Mouse (Mus musculus) layer of hippocampus, postnatal 10 days (tissue): ENCODE data around the gene Ift52. TPM values are rescaled to one million over a fixed set of nuclear protein-coding genes. Genes with fewer than 3 reads are reported as not detected.

ENCODE experiments used
- DNase-seq, 2 experiments: peaks; one replicate each; pipeline ENCODE4 v3.0.0; 2021; ENCODE audit warnings: low spot score in 2 of 2
- long read RNA-seq: library from polyadenylated mRNA; stranded (forward); transcript quantifications from one replicate; pipeline ENCODE4 v2.0.0, GENCODE M21; 2023
- total RNA-seq, 2 experiments: library from RNA; stranded (reverse); gene quantifications; 2 replicates each; pipeline ENCODE4 v1.2.3; 2021

The Ift52 gene
- total RNA-seq = 10 to 100 TPM; 25.9 to 29.1 TPM
- long read RNA-seq, transcript Ift52-201 (13 exons, 2,248 nt) = major isoform, 23 of 26 reads
- long read RNA-seq, partial matches to known transcripts = 1 of 26 reads
- long read RNA-seq, other reads (novel, unspliced or antisense) = 2 of 26 reads

DNA sequence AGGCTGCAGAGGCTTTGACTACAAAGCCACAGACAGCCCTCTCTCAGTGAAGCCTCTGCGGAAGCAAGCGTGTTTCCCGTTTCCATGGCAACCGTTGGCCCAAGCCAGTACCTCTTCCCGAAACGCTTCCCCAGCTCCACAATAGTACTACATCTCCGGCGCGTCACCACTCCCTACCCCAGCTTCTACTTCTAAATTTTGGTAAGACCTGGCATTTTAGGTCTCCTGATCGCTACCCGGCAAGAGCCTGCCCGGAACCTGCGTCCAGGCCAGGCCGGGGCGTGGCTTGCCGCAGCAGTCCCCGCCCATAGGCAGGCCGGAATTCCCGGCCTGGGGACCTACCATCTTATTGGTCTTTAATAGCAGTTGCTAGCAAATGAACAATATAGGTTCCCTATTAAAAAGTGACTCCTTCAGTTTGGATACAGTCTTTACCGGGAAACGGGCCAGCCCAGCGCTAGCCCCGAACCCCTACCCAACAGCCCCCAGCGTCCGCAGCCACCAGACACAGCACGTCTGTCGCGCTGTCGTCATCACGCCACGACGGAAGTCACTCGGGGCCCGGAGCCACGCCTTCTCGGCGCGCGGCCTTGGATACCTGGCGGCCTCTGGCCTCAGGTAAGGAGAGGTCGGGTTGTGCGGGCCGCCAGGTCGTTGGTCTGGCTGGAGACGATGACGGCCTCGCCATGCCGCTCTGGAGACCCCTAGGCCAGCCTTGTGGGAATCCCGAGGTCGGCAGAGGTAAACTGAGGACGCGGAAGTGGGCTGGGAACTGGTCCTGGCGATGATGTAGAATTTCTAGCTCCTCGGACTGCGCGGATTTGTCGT lies at the start of gene Ift52:
Ift52 (plus strand) TSS at position 439 of the 828 bp plus-strand sequence.
- DNase-seq = peak; percentile 93 to 95

DNA sequence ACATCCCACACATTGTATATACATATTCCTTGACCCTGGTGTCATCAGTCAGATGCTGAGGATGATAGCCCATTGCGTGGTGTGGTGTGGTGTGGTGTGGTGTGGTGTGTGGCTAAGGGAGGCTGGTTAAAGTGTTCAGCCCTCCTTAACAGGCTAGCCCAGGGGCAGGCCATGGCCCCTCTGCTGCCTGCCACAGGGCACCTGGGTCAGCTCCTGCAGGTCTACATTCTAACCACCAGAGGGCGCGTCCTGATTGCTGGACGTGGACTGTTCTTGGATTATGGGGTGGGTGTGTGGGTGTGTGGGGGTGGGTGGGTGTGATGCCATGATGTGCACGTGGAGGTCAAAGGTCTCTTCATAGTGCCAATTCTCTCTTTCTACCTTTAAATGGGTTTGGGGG lies 48.8 kb upstream of the Ift52 start:
- peak; percentile 33 to 43 for DNase-seq

GRCm38 (mm10) chr2:162969101-162969500 lies 48.1 kb upstream of the Ift52 start:
- no peak for DNase-seq

GRCm38 (mm10) chr2:162970896-162971295 lies 46.3 kb upstream of the Ift52 start:
- no peak for DNase-seq

- DNase-seq = no peak
These were observed 44.4 kb upstream of the Ift52 start for GRCm38 (mm10) chr2:162972752-162973151.

DNA sequence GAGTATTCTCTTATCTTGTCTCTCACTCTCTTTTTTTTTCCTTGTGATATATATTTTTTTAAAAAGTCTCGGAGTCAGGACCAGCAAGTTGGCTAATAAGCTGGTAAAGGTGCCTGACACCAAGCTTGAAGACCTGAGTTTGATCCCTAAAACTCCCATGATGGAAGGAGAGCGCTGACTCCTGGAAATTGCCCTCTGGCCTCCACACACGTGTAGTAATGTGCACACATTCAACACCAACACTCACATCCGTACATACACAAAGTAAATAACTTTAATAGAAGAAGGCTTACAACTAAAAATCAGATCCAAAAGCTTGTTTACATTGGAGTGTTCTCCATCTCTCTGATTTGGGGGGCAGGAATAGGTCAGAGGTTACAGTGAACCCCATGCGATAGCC lies 43.9 kb upstream of the Ift52 start:
- DNase-seq = no peak

- no peak for DNase-seq
These were observed 43.5 kb upstream of the Ift52 start for GRCm38 (mm10) chr2:162973637-162974036.

DNA sequence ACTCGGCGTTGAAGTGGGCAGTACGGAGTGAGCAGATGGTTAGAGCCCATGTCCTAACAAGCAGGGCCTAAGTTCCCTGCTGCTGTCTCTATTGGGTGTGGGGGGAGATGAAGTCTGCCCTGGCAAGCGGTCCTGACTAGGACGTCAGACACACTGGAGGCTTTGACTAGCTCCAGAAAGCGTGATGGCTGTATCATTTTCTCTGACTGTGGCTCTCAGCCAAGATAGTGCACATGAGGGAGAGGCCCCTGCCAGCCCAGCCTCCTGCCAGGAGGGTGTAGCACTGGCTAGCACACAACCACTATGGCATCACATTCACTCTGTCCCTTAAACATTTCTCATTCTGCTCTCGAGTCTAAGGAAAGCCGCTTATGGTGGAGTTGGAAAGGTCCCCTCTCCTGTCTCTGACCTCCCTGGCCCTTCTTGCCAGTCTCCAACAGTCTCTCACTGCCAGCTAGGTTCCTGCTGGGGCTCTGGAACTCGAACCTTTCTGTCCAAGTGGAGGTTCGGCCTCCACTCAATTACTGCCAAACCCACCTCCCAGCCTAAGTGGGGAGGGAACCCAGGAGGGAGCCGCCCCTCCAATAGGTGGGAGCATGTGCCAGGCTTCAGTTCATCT lies 41.9 kb upstream of the Ift52 start:
- DNase-seq = peak; percentile 32 to 41

- DNase-seq = peak; percentile 25 to 30
These were observed 41.2 kb upstream of the Ift52 start for GRCm38 (mm10) chr2:162976001-162976400.

GRCm38 (mm10) chr2:162984381-162984780 lies 32.8 kb upstream of the Ift52 start:
- DNase-seq = no peak

- peak; percentile 47 to 58 for DNase-seq
These were observed 31.2 kb upstream of the Ift52 start for GRCm38 (mm10) chr2:162985923-162986322.

- no peak for DNase-seq
These were observed 30.4 kb upstream of the Ift52 start for GRCm38 (mm10) chr2:162986764-162987163.

DNA sequence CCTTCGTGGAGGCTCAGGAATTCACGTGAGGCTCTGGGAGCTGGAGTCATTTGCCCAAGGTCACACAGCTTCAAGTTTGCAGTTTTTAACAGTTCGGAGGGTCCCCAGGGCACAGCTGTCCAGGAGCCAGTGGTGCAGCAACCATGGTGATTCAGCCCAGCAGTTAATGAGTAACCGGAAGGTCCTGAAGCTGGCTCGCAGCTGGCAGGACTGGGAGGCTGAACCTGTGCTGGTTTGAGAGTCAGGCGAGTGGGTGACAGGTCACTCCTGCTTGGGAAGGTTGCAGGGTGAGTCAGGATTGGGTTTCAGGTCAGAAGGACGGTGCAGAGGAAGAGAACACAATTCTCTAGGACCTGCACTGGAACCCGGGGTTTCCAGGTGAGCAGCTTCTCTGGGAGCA lies 29.9 kb upstream of the Ift52 start, which contains the start of gene Sgk2:
Sgk2 (plus strand) TSS at position 113 of the 400 bp plus-strand sequence.
- DNase-seq = no peak

DNA sequence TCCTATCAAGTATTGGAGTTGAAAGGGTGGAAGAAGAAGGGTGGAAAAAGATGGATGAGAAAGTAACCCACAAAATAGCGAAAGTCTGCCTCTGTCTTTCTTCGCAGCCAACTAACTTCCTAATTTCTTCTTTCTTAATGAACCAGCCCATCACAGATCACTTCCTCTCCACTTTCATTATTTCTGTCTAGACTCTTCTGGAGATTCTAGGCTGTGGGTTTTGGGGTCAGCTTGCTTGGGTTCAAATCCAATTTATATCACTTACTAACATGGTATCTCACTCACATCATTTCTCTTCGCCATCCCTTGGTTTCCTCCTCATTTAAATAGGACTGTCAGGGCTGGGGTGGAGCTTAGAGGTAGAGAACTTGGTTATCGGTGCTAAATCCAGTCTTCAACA lies 28.9 kb upstream of the Ift52 start:
- DNase-seq = no peak

- no peak for DNase-seq
These were observed 25.6 kb upstream of the Ift52 start for GRCm38 (mm10) chr2:162991394-162992083.

DNA sequence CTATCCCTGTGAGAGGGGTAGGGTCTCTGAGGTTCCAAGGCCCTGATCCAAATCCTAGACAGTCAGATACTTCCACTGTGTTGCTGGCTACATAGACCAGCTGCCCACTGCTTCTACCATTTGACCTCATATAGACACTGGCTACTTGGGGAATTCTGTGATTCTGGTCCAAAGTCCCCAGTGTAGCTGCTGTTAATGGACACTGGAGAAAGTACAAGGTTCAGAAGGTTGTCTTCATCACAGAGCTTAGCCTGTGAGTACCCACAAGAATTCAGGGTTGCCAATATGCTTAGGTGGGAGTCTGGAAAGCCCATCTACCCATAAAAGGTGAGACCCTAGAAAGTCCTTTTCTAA lies 25.1 kb upstream of the Ift52 start:
- no peak for DNase-seq

DNA sequence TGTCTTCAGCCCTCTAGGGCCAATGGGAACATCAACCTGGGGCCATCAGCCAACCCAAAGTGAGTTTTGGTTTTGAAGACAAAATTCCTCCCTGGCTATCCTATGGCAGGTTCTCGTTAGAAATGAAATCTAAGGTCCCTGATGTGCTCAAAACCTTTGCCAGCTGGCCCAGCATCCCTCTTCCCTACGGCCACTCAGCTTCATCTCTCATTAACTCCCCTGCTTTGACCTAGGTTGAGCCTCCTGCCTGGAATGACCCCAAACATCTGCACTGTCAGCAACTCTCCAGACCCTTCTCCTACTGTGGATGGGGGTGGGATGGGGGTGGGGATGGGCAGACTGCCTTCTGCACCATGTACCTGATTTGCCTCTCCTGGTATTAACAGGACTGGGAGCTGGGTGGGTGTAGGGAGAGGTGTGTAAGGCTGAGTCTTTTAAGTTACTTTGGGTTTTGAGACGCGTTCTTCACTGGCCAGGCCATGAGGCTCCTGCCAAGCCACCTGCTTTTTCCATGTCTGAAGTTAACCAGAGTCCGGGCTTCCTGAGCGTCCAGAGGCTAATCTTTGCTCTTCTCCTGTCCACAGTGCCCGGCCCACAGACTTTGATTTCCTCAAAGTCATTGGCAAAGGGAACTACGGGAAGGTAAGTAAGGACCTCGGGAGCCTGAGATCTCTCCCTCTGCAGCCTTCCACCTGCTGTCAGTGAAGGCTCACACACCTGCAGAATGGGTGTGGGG lies 23.1 kb upstream of the Ift52 start:
- no peak for DNase-seq

DNA sequence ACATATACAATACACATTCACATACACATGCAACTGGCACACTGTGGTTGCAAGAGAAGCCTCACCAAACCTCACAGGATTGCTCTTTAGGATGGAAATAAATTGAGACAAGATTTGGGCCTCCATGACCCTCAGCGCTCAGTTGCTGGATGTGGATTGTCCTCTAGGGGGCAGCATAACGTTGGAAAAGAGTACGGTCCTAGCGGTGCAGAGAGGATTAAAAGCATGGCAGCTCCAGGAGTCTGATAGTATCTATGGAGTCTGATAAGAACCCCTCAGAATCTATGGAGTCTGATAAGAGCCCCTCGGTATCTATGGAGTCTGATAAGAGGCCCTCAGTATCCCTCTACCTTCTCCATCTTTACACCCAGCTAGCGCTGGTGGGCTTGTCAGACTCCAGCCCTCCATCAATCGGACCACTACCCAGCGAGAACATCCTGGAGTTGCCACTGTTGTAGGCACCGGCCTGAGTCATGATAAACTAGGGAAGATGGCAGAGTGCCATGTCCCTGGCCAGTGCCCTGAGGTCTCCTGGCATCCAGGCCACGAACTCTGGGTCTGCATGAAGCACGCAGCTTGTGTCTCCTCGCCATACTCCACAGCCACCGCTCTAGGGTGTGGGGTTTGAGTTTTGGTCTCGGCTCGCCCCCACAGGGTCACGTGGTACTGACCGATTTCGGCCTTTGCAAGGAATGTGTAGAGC lies 18.5 kb upstream of the Ift52 start:
- peak; percentile 78 to 79 for DNase-seq

DNA sequence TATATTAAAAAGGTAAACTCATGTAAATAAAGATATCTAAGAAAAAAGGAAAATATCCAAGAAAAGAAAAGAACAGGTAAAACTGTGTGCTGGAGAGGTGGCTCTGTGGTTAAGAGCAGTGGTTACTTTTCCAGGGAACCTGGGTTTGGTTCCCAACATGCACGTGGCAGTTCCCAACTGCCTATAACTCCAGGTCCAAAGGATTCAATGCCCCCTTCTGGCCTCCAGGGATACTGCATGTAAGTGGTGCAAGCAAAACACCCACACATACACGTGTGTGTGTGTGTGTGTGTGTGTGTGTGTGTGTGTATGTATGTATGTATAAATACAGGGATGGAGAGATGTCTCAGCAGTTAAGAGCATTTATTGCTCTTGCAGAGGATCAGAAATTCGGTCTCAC lies 17.4 kb upstream of the Ift52 start:
- peak; percentile 26 to 34 for DNase-seq

DNA sequence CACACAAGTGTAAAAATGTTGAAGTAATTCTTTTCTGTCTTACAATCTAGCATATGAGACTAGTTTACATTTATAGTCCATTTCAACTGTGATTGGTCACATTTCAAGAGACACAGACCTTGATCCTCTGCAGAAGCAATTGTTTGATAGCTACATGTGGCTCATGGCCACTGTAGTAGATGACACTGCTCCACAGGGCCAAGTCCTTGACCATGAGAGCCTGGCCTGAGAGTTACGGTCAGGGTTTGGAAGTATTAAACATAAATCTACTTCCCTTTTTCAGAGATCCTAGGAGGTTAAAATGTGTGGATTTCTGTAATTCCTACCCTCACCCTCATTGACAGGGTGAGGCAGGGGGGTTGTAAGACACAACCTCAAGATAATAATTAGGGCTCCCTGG lies 16.1 kb upstream of the Ift52 start:
- no peak for DNase-seq

GRCm38 (mm10) chr2:163007299-163007698 lies 9.9 kb upstream of the Ift52 start:
- DNase-seq = no peak
